Mouse (Mus musculus): ENCODE measurements around the gene Rpgrip1l. TPM values are rescaled to one million over a fixed set of nuclear protein-coding genes. Genes with fewer than 3 reads are reported as not detected.
A peak's percentile ranks its signal among the peaks of the same experiment; 100 is the strongest.

Rpgrip1l gene
- total and polyA plus RNA-seq, 3 experiments: 2.1 to 5.0 (median 3.8) TPM

GRCm38 (mm10) chr8:91192941-91193340 is 120.1 kb downstream of the Rpgrip1l start:
- Histone ChIP-seq H3K36me3 (replicated peaks in 1 of 2; ENCODE audit: control insufficient read depth in 1 of 2, insufficient read depth in 1 of 2, low read length in 1 of 2) (no peaks in the 10 kb centered on the region), H3K9ac (ENCODE audit: insufficient read depth, low read depth) (no peak overlapping the region), H3K79me2 (replicated peaks; ENCODE audit: control insufficient read depth, extremely low read depth, insufficient read depth, poor library complexity, severe bottlenecking) (no peaks in the 10 kb centered on the region), H3K4me2 (ENCODE audit: insufficient read depth, low read depth, poor library complexity, severe bottlenecking) (no peak overlapping the region), H3K27me3 (replicated peaks) (peaks cover 13% of the 10 kb centered on the region), H3K27ac (ENCODE audit: insufficient read depth, low read depth) (no peak overlapping the region), H3K4me3 (replicated peaks in 1 of 3; ENCODE audit: low read depth in 2 of 3, low read length in 2 of 3, poor library complexity in 1 of 3) (no peak overlapping the region), H3K4me1 (ENCODE audit: control insufficient read depth in 1 of 2, insufficient read depth in 2 of 2) (peaks cover 0 to 2% of the 10 kb centered on the region in 2 experiments; a peak in 1 of 4 replicates), H3K9me3 (replicated peaks; ENCODE audit: low read length) (no peaks in the 10 kb centered on the region)
- no peak for TF ChIP-seq HCFC1 (IDR thresholded peaks at IDR 0.05; ENCODE audit: low read depth, low read length)
- no peak for TF ChIP-seq RCOR1 (conservative IDR thresholded peaks at IDR 0.05; ENCODE audit: low read depth, low read length)
- no peak for TF ChIP-seq MAZ (IDR thresholded peaks at IDR 0.05; ENCODE audit: low read depth, low read length)
- no peak for TF ChIP-seq UBTF (IDR thresholded peaks at IDR 0.05; ENCODE audit: low read depth, low read length)
- TF ChIP-seq IRF4 (IDR thresholded peaks at IDR 0.05; ENCODE audit: low read depth, low read length): no peak
- no peak for TF ChIP-seq ZKSCAN1 (IDR thresholded peaks at IDR 0.05; ENCODE audit: borderline replicate concordance, low read depth, low read length)
- TF ChIP-seq KAT2A (IDR thresholded peaks at IDR 0.05; ENCODE audit: insufficient replicate concordance, low read length): no peak
- TF ChIP-seq TBP (conservative IDR thresholded peaks at IDR 0.05; ENCODE audit: low read depth, low read length): no peak
- dilution Hi-C loops (cut with MboI; ENCODE audit: extremely low pct_ligation_motif_present, extremely low pct_unique_long_range_greater_than_20kb, low sequenced_read_pairs) (no loop called here), in situ Hi-C loops (cut with MboI; ENCODE audit: low pct_ligation_motif_present, low pct_unique_long_range_greater_than_20kb, low sequenced_read_pairs) (loop anchor here (25.0 kb wide), 1 partner anchor 1819 kb away; no protein-coding TSS in a partner anchor)
- no peak for DNase-seq (ENCODE audit: extremely low read depth)

- Histone ChIP-seq H3K4me1 (ENCODE audit: control insufficient read depth in 1 of 2, insufficient read depth in 2 of 2) (peaks cover 4 to 6% of the 10 kb centered on the region in 2 experiments), H3K36me3 (replicated peaks in 1 of 2; ENCODE audit: control insufficient read depth in 1 of 2, insufficient read depth in 1 of 2, low read length in 1 of 2) (no peaks in the 10 kb centered on the region), H3K4me3 (replicated peaks in 1 of 3; ENCODE audit: low read depth in 2 of 3, low read length in 2 of 3, poor library complexity in 1 of 3) (no peak overlapping the region), H3K27me3 (replicated peaks) (peaks cover 13% of the 10 kb centered on the region), H3K9me3 (replicated peaks; ENCODE audit: low read length) (no peaks in the 10 kb centered on the region), H3K9ac (ENCODE audit: insufficient read depth, low read depth) (no peak overlapping the region), H3K27ac (ENCODE audit: insufficient read depth, low read depth) (no peak overlapping the region), H3K79me2 (replicated peaks; ENCODE audit: control insufficient read depth, extremely low read depth, insufficient read depth, poor library complexity, severe bottlenecking) (no peaks in the 10 kb centered on the region), H3K4me2 (ENCODE audit: insufficient read depth, low read depth, poor library complexity, severe bottlenecking) (no peak overlapping the region)
- in situ Hi-C loops (cut with MboI; ENCODE audit: low pct_ligation_motif_present, low pct_unique_long_range_greater_than_20kb, low sequenced_read_pairs) (loop anchor here (25.0 kb wide), 1 partner anchor 1821 kb away; no protein-coding TSS in a partner anchor), dilution Hi-C loops (cut with MboI; ENCODE audit: extremely low pct_ligation_motif_present, extremely low pct_unique_long_range_greater_than_20kb, low sequenced_read_pairs) (no loop called here)
- peak; percentile 15 for DNase-seq (ENCODE audit: extremely low read depth)
- TF ChIP-seq UBTF (IDR thresholded peaks at IDR 0.05; ENCODE audit: low read depth, low read length) (no peak), SIN3A (IDR thresholded peaks at IDR 0.05; ENCODE audit: low read length) (no peak), RAD21 (IDR thresholded peaks at IDR 0.05; ENCODE audit: low read depth, low read length) (peak; percentile 77), HCFC1 (IDR thresholded peaks at IDR 0.05; ENCODE audit: low read depth, low read length) (no peak), JUN (IDR thresholded peaks at IDR 0.05; ENCODE audit: insufficient read depth, low read depth, low read length) (no peak), E2F4 (IDR thresholded peaks at IDR 0.05; ENCODE audit: insufficient replicate concordance, low read depth, low read length) (no peak), CTCF (conservative IDR thresholded peaks at IDR 0.05 in 1 of 2, IDR thresholded peaks at IDR 0.05 in 1 of 2; ENCODE audit: low read depth in 2 of 2, low read length in 2 of 2) (peak in 1 of 2 experiments; percentile 67; a peak in 2 of 4 replicates), POLR2A (IDR thresholded peaks at IDR 0.05; ENCODE audit: low read depth, low read length) (no peak), TCF12 (IDR thresholded peaks at IDR 0.05; ENCODE audit: low read depth, low read length) (no peak), MXI1 (IDR thresholded peaks at IDR 0.05; ENCODE audit: low read depth, low read length) (no peak), MAZ (IDR thresholded peaks at IDR 0.05; ENCODE audit: low read depth, low read length) (no peak), SMC3 (IDR thresholded peaks at IDR 0.05; ENCODE audit: low read depth, low read length) (peak; percentile 35; the same call in 1 of the 2 replicates), JUND (conservative IDR thresholded peaks at IDR 0.05; ENCODE audit: low read depth, low read length) (no peak), BHLHE40 (IDR thresholded peaks at IDR 0.05; ENCODE audit: low read depth, low read length) (no peak), POLR2AphosphoS2 (IDR thresholded peaks at IDR 0.05; ENCODE audit: low read depth, low read length) (no peak), ZNF384 (IDR thresholded peaks at IDR 0.05; ENCODE audit: low read depth, low read length) (no peak), GABPA (IDR thresholded peaks at IDR 0.05; ENCODE audit: insufficient replicate concordance, low read depth, low read length) (no peak), ZC3H11A (IDR thresholded peaks at IDR 0.05; ENCODE audit: low read depth, low read length) (no peak), IRF4 (IDR thresholded peaks at IDR 0.05; ENCODE audit: low read depth, low read length) (no peak)
Measured at GRCm38 (mm10) chr8:91190816-91191340, 122.2 kb downstream of the Rpgrip1l start.

Measured in CH12.LX (cell line).